Mouse (Mus musculus): ENCODE measurements around the gene Olfr693. TPM values are rescaled to one million over a fixed set of nuclear protein-coding genes. Genes with fewer than 3 reads are reported as not detected.
A peak's percentile ranks its signal among the peaks of the same experiment; 100 is the strongest.

Olfr693 gene
- polyA plus RNA-seq, 1 experiment from 2014 or later = not detected

DNA sequence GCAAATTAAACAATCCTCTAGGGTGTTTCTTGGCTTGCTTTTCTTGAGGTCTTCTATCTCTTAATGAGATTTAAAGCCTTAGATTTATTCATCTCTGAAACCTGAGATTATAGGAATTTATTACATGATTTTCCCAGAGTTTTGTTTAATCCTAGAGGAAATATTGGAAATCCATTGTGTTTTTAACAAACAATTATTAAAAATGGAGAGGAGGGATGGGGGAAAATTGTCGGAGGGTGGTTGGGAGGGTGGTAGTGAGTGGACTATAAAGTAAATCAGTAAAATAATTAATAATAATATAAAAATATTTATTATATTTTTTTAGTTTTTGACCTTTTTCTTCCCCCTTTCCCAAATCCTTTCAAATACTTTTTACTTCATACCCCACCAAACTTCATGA lies 11.3 kb upstream of the Olfr693 start, which contains the start of gene Olfr694:
Gene Olfr694 (minus strand): TSS at position 101 of the 400 bp plus-strand sequence.
- H3K4me1 ChIP-seq (ENCODE audit: insufficient read depth, low read depth, low read length) = no peaks in the 10 kb centered on the region
- no peaks in the 10 kb centered on the region for H3K9me3 ChIP-seq (ENCODE audit: low read length)
- H3K4me2 ChIP-seq (replicated peaks; ENCODE audit: low read depth, low read length) = no peak within 1 kb of the TSS
- no peak for DNase-seq (ENCODE audit: low spot score)
- H3K36me3 ChIP-seq (ENCODE audit: insufficient read depth, low read length) = no peaks in the 10 kb centered on the region
- no peak within 1 kb of the TSS for H3K9ac ChIP-seq (replicated peaks; ENCODE audit: low read depth)
- TF ChIP-seq CTCF (IDR thresholded peaks at IDR 0.05) (no peak), EP300 (IDR thresholded peaks at IDR 0.05) (no peak)
- H3K27ac ChIP-seq (ENCODE audit: low read length) = no peak within 1 kb of the TSS
- H3K4me3 ChIP-seq (ENCODE audit: low read depth, low read length) = no peak within 1 kb of the TSS
- WGBS = 83% methylated on average over 1 of the region's 1 CpGs
- ATAC-seq = no peak
- H3K27me3 ChIP-seq (replicated peaks; ENCODE audit: insufficient read depth, low read length) = no peaks in the 10 kb centered on the region

DNA sequence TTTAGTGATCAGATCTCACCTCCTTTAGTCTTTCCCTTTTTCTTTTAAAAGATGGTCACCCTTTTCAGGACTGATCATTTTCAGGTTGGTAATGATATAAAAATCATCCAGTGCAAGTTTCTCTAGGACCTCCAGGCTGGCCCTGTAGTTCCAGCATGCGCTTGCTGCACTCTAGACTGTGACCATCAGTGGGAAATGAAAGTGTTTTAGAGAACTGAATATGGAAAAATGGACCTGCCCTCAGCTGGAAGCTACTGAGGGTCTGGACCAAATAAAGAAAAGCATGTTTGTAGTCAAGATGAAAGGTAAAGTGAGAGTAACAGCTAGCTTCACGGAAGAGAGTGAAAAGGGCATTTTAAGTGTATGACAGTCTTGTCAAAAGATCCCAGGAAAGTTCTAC lies 5.0 kb upstream of the Olfr693 start:
- ATAC-seq (no peak), DNase-seq (ENCODE audit: low spot score) (no peak)
- Histone ChIP-seq H3K4me3 (ENCODE audit: low read depth, low read length) (no peak overlapping the region), H3K27ac (ENCODE audit: low read length) (no peak overlapping the region), H3K9ac (replicated peaks; ENCODE audit: low read depth) (no peak overlapping the region), H3K9me3 (ENCODE audit: low read length) (no peaks in the 10 kb centered on the region), H3K4me1 (ENCODE audit: insufficient read depth, low read depth, low read length) (no peaks in the 10 kb centered on the region), H3K4me2 (replicated peaks; ENCODE audit: low read depth, low read length) (no peak overlapping the region), H3K36me3 (ENCODE audit: insufficient read depth, low read length) (no peaks in the 10 kb centered on the region), H3K27me3 (replicated peaks; ENCODE audit: insufficient read depth, low read length) (no peaks in the 10 kb centered on the region)
- TF ChIP-seq CTCF (IDR thresholded peaks at IDR 0.05) (no peak), EP300 (IDR thresholded peaks at IDR 0.05) (no peak)
- WGBS = 81% methylated on average over 2 of the region's 2 CpGs

DNA sequence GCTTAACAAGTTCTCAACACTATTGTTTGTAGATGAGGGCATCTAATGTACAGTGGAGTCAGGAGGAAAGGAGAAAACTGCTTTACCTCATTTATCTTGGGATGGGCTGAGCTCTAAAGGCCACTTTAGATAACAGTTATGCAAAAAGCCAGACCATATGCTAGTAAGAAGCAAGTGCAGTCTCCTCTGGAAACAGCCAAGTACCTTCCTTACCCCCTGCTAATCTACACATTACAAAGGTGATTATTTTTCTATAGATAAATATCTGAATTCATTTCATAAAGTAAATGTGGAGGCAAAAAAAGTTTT lies 28.1 kb downstream of the Olfr693 start:
- Histone ChIP-seq H3K4me2 (replicated peaks; ENCODE audit: low read depth, low read length) (no peak overlapping the region), H3K9ac (replicated peaks; ENCODE audit: low read depth) (no peak overlapping the region), H3K36me3 (ENCODE audit: insufficient read depth, low read length) (no peaks in the 10 kb centered on the region), H3K9me3 (ENCODE audit: low read length) (no peaks in the 10 kb centered on the region; the same call in 1 of the 2 replicates), H3K4me3 (ENCODE audit: low read depth, low read length) (no peak overlapping the region), H3K4me1 (ENCODE audit: insufficient read depth, low read depth, low read length) (no peaks in the 10 kb centered on the region), H3K27me3 (replicated peaks; ENCODE audit: insufficient read depth, low read length) (no peaks in the 10 kb centered on the region), H3K27ac (ENCODE audit: low read length) (no peak overlapping the region)
- no peak for DNase-seq (ENCODE audit: low spot score)
- ATAC-seq = no peak
- no peak for TF ChIP-seq EP300 (IDR thresholded peaks at IDR 0.05)

DNA sequence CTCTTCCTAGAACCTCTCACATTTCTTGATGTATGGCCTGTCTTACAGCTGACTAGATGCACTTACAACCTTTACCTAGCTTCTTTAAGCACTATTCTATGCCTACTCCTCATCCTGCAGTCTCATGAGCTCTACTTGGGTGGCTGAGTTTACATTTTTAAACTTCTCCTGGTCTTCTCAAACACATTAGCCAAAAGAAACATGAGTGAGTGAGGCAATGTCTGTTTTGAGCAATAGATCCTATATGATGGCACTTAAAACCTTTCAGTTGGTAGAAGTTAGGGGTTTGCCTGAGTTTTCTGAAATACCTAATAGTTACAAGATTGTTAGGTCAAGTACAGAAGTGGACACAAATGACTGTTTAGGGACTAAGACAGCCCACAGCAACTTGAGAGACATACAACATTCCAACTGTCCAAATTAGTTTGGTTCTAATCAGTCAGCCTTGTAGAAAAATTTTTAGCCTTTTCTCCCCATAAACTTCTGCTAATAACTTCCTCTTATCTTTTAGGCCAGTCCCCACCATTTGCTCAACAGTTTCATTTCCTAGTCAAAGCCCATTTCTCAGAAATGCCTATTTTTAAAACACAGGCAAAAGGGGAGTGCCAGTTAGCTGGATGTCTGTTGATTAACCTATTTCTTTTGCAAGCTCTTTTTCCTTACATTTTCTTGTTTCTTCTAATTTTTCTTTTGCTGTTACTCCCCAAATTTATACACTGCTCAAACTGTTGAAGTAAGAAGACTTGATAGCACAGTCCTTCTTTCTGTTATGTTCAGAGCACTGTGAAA lies 28.6 kb downstream of the Olfr693 start:
- Histone ChIP-seq H3K4me1 (ENCODE audit: insufficient read depth, low read depth, low read length) (no peaks in the 10 kb centered on the region), H3K27ac (ENCODE audit: low read length) (no peak overlapping the region), H3K4me3 (ENCODE audit: low read depth, low read length) (no peak overlapping the region), H3K27me3 (replicated peaks; ENCODE audit: insufficient read depth, low read length) (no peaks in the 10 kb centered on the region), H3K9ac (replicated peaks; ENCODE audit: low read depth) (no peak overlapping the region), H3K4me2 (replicated peaks; ENCODE audit: low read depth, low read length) (no peak overlapping the region), H3K36me3 (ENCODE audit: insufficient read depth, low read length) (no peaks in the 10 kb centered on the region), H3K9me3 (ENCODE audit: low read length) (no peaks in the 10 kb centered on the region; the same call in 1 of the 2 replicates)
- TF ChIP-seq EP300 (IDR thresholded peaks at IDR 0.05) = no peak
- DNase-seq (ENCODE audit: low spot score) = peak; percentile 37
- no peak for ATAC-seq

DNA sequence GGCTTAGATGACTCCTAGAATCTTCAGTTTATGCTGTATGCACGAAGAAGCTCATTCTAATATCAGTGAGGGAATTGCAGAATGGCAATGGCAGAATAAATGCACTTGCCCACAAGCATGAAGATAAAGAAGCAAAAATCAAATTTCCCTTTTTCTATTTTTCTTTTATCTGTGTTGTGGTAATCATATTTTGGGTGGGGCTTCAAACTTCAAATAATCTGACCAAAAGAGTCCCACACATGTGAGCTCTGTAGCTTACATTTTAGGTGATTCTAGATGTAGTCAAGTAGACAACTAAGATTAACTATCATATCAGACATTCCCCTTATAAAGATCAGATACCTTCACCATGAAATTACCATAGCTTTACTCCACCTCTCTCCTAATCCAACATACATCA lies 30.6 kb downstream of the Olfr693 start:
- H3K27ac ChIP-seq (ENCODE audit: low read length) = no peak overlapping the region
- WGBS = 58% methylated on average over 1 of the region's 1 CpGs
- no peak for ATAC-seq
- no peaks in the 10 kb centered on the region; the same call in 1 of the 2 replicates for H3K9me3 ChIP-seq (ENCODE audit: low read length)
- no peak overlapping the region for H3K4me2 ChIP-seq (replicated peaks; ENCODE audit: low read depth, low read length)
- H3K27me3 ChIP-seq (replicated peaks; ENCODE audit: insufficient read depth, low read length) = no peaks in the 10 kb centered on the region
- DNase-seq (ENCODE audit: low spot score) = no peak
- TF ChIP-seq EP300 (IDR thresholded peaks at IDR 0.05) (no peak), CTCF (IDR thresholded peaks at IDR 0.05) (no peak)
- no peaks in the 10 kb centered on the region for H3K36me3 ChIP-seq (ENCODE audit: insufficient read depth, low read length)
- H3K9ac ChIP-seq (replicated peaks; ENCODE audit: low read depth) = no peak overlapping the region
- no peak overlapping the region for H3K4me3 ChIP-seq (ENCODE audit: low read depth, low read length)
- H3K4me1 ChIP-seq (ENCODE audit: insufficient read depth, low read depth, low read length) = no peaks in the 10 kb centered on the region

DNA sequence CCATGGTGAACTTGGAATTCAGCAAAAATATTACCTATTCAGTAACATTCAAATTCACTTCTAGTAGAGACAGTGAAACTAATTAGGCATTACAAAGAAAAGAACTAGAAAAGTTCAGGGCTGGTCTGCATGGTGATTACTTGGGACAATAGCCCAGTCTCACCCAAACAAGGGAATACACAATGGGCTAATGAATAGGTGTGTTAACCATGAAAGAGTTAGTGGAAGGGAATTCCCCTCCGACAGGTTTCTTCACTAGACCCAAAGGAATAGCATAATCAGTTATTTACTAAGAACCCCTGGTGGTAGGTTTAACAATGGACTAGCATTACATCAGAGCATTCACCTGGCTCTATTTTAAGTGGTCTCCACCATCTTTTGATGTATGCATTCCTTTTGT lies 35.1 kb downstream of the Olfr693 start:
- Histone ChIP-seq H3K4me2 (replicated peaks; ENCODE audit: low read depth, low read length) (no peak overlapping the region), H3K9ac (replicated peaks; ENCODE audit: low read depth) (no peak overlapping the region), H3K27me3 (replicated peaks; ENCODE audit: insufficient read depth, low read length) (no peaks in the 10 kb centered on the region), H3K9me3 (ENCODE audit: low read length) (no peaks in the 10 kb centered on the region), H3K4me3 (ENCODE audit: low read depth, low read length) (no peak overlapping the region), H3K4me1 (ENCODE audit: insufficient read depth, low read depth, low read length) (no peaks in the 10 kb centered on the region), H3K36me3 (ENCODE audit: insufficient read depth, low read length) (no peaks in the 10 kb centered on the region), H3K27ac (ENCODE audit: low read length) (no peak overlapping the region)
- no peak for ATAC-seq
- WGBS = 61% methylated on average over 1 of the region's 1 CpGs
- DNase-seq (ENCODE audit: low spot score) = no peak
- no peak for TF ChIP-seq EP300 (IDR thresholded peaks at IDR 0.05)
